Mouse (Mus musculus) brown adipose tissue, adult 24 weeks (tissue): ENCODE data around the gene Tubb2a. TPM values are rescaled to one million over a fixed set of nuclear protein-coding genes. Genes with fewer than 3 reads are reported as not detected.

Experiments
- H3K27ac ChIP-seq: fragments of 200-500 bp; replicated peaks from 2 replicates; pipeline ENCODE4 v1.5.1; 2012; ENCODE audit warnings: low read depth, mild to moderate bottlenecking, low read length
- H3K4me1 ChIP-seq: fragments of 200-500 bp; 2 replicates; pipeline ENCODE4 v1.6.1; 2012; ENCODE audit warnings: low read length, mixed read lengths; ENCODE audit not compliant: control insufficient read depth, insufficient read depth, insufficient read length
- H3K4me3 ChIP-seq: fragments of 200-500 bp; 2 replicates; pipeline ENCODE4 v1.5.1; 2012; ENCODE audit warnings: low read depth, mild to moderate bottlenecking, low read length, moderate library complexity; ENCODE audit not compliant: insufficient read depth
- polyA plus RNA-seq: library from polyadenylated mRNA; stranded (reverse); fragments of >200 nt; gene quantifications from 2 replicates; pipeline ENCODE4 v1.2.4, GENCODE M21; 2012; ENCODE audit not compliant: missing spikeins, insufficient read depth, insufficient read length

The Tubb2a gene
- 21.2 and 76.9 TPM in 2 replicates for polyA plus RNA-seq

DNA sequence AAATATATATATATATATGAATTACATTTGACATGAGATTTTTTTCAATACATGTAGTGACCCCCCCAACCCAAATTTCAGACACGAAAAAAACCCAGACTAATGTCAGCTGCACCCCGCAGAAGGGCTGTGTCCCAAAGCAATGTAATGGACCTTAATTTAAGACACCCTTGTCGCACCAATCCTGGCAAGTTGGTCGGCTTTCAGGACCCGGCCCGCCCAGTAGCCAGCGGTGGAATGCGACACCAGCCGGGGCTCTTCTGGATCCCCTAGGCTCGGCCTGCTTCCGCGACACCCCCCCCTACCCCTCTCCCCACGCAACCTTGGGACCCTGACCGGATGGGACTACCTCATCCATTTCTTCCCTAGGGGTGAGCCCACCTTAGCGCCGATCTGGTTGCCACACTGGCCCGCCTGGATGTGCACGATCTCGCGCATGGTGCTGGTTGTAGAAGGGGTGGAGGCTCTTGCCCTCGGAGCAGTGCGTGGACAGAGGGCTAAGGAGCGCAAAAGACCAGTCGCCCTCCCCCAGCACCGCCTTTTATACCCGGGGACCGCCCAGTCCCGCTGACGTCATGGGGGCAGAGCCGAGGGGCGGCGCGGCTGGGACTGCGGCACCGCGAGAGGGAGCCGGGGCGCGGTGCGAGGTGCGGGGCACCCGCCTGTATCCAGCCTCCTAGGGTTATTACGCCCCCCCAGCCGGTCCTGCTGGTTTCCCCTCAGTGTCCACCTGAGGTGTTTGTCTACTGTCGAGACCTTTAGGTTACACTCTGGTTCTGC is at the start of gene Tubb2a:
TSS of gene Tubb2a (minus strand) at position 516 of the 780 bp plus-strand sequence.
- H3K4me1 ChIP-seq, result 0 out of 2 replicates have a peak, but pooled peaks cover 3% of the 10 kb centered on the region
- peak within 1 kb of the TSS; percentile 87 for H3K27ac ChIP-seq
- peak within 1 kb of the TSS; percentile 83 for H3K4me3 ChIP-seq

DNA sequence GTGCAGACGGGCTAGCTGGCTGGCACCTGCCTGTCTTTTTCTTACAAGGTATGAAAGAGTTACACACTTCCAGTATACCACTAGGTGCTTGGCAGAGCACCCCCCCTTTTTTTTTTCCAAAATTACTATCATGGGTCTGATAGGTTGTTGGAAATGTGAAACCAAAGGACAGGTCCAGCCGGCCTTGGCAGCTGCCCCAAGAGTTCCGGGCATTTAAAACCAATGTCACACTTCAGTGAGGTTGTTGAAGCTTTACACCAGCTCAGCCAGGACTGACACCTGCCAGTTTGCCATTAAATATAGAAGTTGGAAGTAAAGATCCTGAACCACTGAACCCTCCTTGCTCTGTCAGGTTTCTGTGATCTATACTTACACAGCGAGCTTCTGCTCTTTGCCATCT is 47.9 kb upstream of the Tubb2a start:
- Histone ChIP-seq H3K27ac (no peak overlapping the region), H3K4me1 (no peaks in the 10 kb centered on the region; the same call in 1 of the 2 replicates)

DNA sequence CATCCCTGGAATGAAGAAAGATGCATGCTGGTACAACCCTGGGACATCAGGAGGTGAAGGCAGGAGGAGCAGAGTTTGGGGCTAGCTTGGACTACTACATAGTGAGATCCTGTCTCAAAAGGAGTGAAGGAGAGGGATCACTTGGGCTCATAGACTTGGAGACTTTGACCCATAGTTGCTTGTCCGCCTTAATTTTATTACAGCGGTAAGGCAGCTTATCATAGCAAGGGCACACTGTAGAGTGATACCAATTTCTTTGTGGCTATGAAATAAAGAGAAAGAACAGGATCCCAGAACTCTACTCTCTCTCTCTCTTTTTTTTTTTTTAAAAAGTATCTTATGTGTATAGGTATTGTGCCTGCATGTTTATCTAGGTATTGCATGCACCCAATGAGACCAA is 42.7 kb upstream of the Tubb2a start:
- Histone ChIP-seq H3K27ac (no peak overlapping the region), H3K4me3 (no peak overlapping the region), H3K4me1 (no peaks in the 10 kb centered on the region)

More for the DNA sequence above, 47.9 kb upstream of the Tubb2a start:
- H3K4me3 ChIP-seq, result no peak overlapping the region

GRCm38 (mm10) chr13:34119406-34119805 is 41.6 kb upstream of the Tubb2a start:
- no peaks in the 10 kb centered on the region for H3K4me1 ChIP-seq
- H3K27ac ChIP-seq, result no peak overlapping the region
- H3K4me3 ChIP-seq, result no peak overlapping the region

- H3K4me3 ChIP-seq, result no peak overlapping the region
- no peak overlapping the region for H3K27ac ChIP-seq
- no peaks in the 10 kb centered on the region for H3K4me1 ChIP-seq
Measured at GRCm38 (mm10) chr13:34118816-34119215, 41.0 kb upstream of the Tubb2a start.

DNA sequence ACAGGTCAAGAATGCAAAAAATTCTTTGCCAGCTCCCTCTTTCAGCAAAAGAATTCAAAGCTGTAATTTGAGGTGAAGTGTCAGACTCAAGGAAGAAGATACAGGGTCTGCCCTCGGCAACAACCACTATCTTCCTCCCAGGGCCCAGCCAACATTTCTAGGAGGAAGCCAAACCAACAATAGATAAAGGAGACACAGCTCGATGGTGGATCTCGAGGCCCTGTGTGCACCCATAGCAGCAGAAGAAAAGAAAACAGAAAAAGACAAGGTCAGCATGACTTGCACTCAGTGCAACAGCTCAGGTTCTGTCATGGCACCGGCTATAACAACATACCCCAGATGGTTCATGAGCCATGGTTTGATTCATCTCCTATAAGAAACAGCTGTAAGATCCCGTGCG is 38.7 kb upstream of the Tubb2a start:
- no peak overlapping the region for H3K27ac ChIP-seq
- H3K4me3 ChIP-seq, result no peak overlapping the region
- peaks cover 3% of the 10 kb centered on the region; the same call in 1 of the 2 replicates for H3K4me1 ChIP-seq

DNA sequence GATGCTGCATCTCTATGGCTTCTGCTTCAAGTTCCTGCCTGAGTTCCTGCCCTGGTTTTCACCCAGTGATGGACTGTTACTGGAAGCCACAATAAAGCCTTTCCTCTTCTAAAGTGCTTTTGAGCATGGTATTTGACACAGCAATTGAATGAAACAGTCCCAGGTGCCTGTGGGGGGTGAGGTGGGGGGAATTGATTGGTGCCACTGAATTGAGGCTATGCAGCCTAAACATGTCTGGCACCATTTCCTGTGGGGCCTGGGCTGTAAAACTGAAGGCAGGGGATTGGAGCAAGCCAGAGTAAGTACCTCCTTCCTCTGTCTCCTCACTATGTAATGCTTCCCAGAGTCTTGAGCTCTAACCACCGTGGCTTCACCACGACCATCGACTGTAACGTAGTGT is 36.8 kb upstream of the Tubb2a start:
- Histone ChIP-seq H3K27ac (no peak overlapping the region), H3K4me3 (no peak overlapping the region), H3K4me1 (peaks cover 3% of the 10 kb centered on the region; the same call in 1 of the 2 replicates)

GRCm38 (mm10) chr13:34113086-34113485 is 35.3 kb upstream of the Tubb2a start:
- Histone ChIP-seq H3K4me1 (peaks cover 3% of the 10 kb centered on the region; the same call in 1 of the 2 replicates), H3K4me3 (no peak overlapping the region), H3K27ac (peak overlapping the region; percentile 22; the same call in 1 of the 2 replicates)

- Histone ChIP-seq H3K4me1 (peaks cover 3% of the 10 kb centered on the region; the same call in 1 of the 2 replicates), H3K27ac (peak overlapping the region; percentile 22), H3K4me3 (no peak overlapping the region)
Measured at GRCm38 (mm10) chr13:34112369-34113081, 34.7 kb upstream of the Tubb2a start.

GRCm38 (mm10) chr13:34111878-34112277 is 34.1 kb upstream of the Tubb2a start:
- Histone ChIP-seq H3K4me3 (no peak overlapping the region), H3K27ac (no peak overlapping the region), H3K4me1 (peaks cover 3% of the 10 kb centered on the region; the same call in 1 of the 2 replicates)

DNA sequence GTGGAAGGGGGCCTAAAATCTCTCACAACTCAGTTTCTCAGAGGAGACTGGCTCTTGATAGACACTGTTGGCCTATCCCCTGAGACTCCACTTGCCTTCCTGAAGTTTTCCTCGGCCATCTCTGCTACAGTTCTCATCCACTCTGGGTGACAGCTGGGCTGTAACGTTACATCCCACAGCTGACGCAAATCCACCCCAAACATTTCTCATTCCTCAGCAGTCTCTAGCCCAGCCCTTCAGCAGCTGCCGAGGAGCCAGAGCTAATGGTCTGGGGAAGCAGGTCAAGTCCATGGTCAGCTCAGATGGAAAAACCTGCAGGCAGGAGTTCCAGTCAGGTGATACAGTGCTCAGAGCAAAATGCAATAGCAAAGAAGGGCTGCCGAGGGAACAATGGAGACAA is 33.2 kb upstream of the Tubb2a start:
- peaks cover 3% of the 10 kb centered on the region; the same call in 1 of the 2 replicates for H3K4me1 ChIP-seq
- no peak overlapping the region for H3K27ac ChIP-seq
- no peak overlapping the region for H3K4me3 ChIP-seq

- Histone ChIP-seq H3K4me1 (peaks cover 3% of the 10 kb centered on the region; the same call in 1 of the 2 replicates), H3K27ac (0 out of 2 replicates have a peak overlapping the region, but pooled peaks have one; percentile 28), H3K4me3 (no peak overlapping the region)
Measured at GRCm38 (mm10) chr13:34109677-34110058, 31.9 kb upstream of the Tubb2a start.

- Histone ChIP-seq H3K27ac (0 out of 2 replicates have a peak overlapping the region, but pooled peaks have one; percentile 25), H3K4me3 (no peak overlapping the region), H3K4me1 (peaks cover 3% of the 10 kb centered on the region; the same call in 1 of the 2 replicates)
Measured at GRCm38 (mm10) chr13:34109035-34109676, 31.3 kb upstream of the Tubb2a start.

GRCm38 (mm10) chr13:34106999-34107398 is 29.2 kb upstream of the Tubb2a start:
- Histone ChIP-seq H3K4me1 (no peaks in the 10 kb centered on the region), H3K4me3 (no peak overlapping the region), H3K27ac (no peak overlapping the region; the same call in 1 of the 2 replicates)

- no peak overlapping the region for H3K4me3 ChIP-seq
- H3K27ac ChIP-seq, result no peak overlapping the region
- H3K4me1 ChIP-seq, result no peaks in the 10 kb centered on the region; the same call in 1 of the 2 replicates
Measured at GRCm38 (mm10) chr13:34106256-34106655, 28.4 kb upstream of the Tubb2a start.
